Mouse (Mus musculus) ES-E14 (cell line): ENCODE data around the gene Spns3. TPM values are rescaled to one million over a fixed set of nuclear protein-coding genes. Genes with fewer than 3 reads are reported as not detected.

Experiments used
- DNase-seq: peaks from one replicate; pipeline ENCODE4 v3.0.0-alpha.2; 2013; ENCODE audit warnings: low read depth, low spot score
- H3K27ac ChIP-seq: 2 replicates; pipeline ENCODE4 v1.5.1; 2012; ENCODE audit warnings: low read depth, mild to moderate bottlenecking, low read length, moderate library complexity, mixed read lengths; ENCODE audit not compliant: poor library complexity, insufficient read depth, severe bottlenecking
- H3K36me3 ChIP-seq: 2 replicates; pipeline ENCODE4 v1.6.1; 2012; ENCODE audit warnings: mild to moderate bottlenecking, low read length, moderate library complexity, mixed read lengths; ENCODE audit not compliant: control insufficient read depth, poor library complexity, insufficient read depth, severe bottlenecking
- H3K4me1 ChIP-seq, 2 experiments: fragments of 150-350 bp in 1 of 2; sonication (generic) in 1 of 2; 2 replicates each; pipeline ENCODE4 v1.6.1; 2012; ENCODE audit warnings: low read length in 2 of 2, mild to moderate bottlenecking in 1 of 2, mixed read lengths in 1 of 2; ENCODE audit not compliant: control insufficient read depth in 2 of 2, insufficient read depth in 2 of 2, poor library complexity in 1 of 2
- H3K4me3 ChIP-seq, 2 experiments: fragments of 150-350 bp in 1 of 2; sonication (generic) in 1 of 2; 2 replicates each; pipeline ENCODE4 v1.5.1; 2012; ENCODE audit warnings: low read length in 2 of 2, low read depth in 1 of 2, mild to moderate bottlenecking in 1 of 2, mixed read lengths in 1 of 2; ENCODE audit not compliant: insufficient read depth in 1 of 2, poor library complexity in 1 of 2, severe bottlenecking in 1 of 2
- H3K9ac ChIP-seq: 2 replicates; pipeline ENCODE4 v1.6.1; 2012; ENCODE audit warnings: low read depth, mild to moderate bottlenecking, low read length, mixed read lengths; ENCODE audit not compliant: poor library complexity, insufficient read depth, severe bottlenecking
- H3K9me3 ChIP-seq: fragments of 150-350 bp; sonication (generic); 2 replicates; pipeline ENCODE4 v1.6.1; 2012; ENCODE audit warnings: low read depth, mild to moderate bottlenecking, low read length; ENCODE audit not compliant: control insufficient read depth, insufficient read depth
- CHD2 ChIP-seq: IDR thresholded peaks from 2 replicates; pipeline ENCODE4 v1.6.1; 2014; ENCODE audit warnings: mild to moderate bottlenecking, low read depth, low read length, inconsistent platforms
- HCFC1 ChIP-seq: IDR thresholded peaks from 2 replicates; pipeline ENCODE4 v1.6.1; 2012; ENCODE audit warnings: low read length, inconsistent platforms, borderline replicate concordance; ENCODE audit not compliant: insufficient read depth
- MAFK ChIP-seq: IDR thresholded peaks from 2 replicates; pipeline ENCODE4 v1.6.1; 2014; ENCODE audit warnings: mild to moderate bottlenecking, low read depth, low read length, inconsistent platforms; ENCODE audit not compliant: insufficient read depth
- ZC3H11A ChIP-seq: IDR thresholded peaks from 2 replicates; pipeline ENCODE4 v1.6.1; 2012; ENCODE audit warnings: low read depth, mild to moderate bottlenecking, inconsistent platforms, low read length, borderline replicate concordance
- ZNF384 ChIP-seq: IDR thresholded peaks from 2 replicates; pipeline ENCODE4 v1.6.1; 2012; ENCODE audit warnings: low read depth, low read length, inconsistent platforms
- in situ Hi-C, 2 experiments: fragments of 600-800 bp; cut with MboI; formaldehyde crosslinking; loops; one replicate each; pipeline ENCODE4 v1.15.1; 2025; ENCODE audit warnings: low sequenced_read_pairs in 2 of 2, inconsistent platforms in 1 of 2; ENCODE audit not compliant: unreplicated experiment in 2 of 2
- total RNA-seq: library from RNA; depleted of rRNA; stranded (reverse); fragments of 300-350 nt; gene quantifications from 2 replicates; pipeline ENCODE4 v1.2.3, GENCODE M21; 2012

Spns3 gene
- total RNA-seq, 1 experiment, result 1.9 TPM

- Histone ChIP-seq H3K27ac (no peak overlapping the region; the same call in 1 of the 2 replicates), H3K9ac (0 out of 2 replicates have a peak overlapping the region, but pooled peaks have one; percentile 23), H3K4me3 (peak overlapping the region in 1 of 2 experiments; percentile 26; a peak in 1 of 4 replicates), H3K9me3 (no peaks in the 10 kb centered on the region), H3K4me1 (peaks cover 7 to 16% of the 10 kb centered on the region in 2 experiments; a peak in 3 of 4 replicates), H3K36me3 (no peaks in the 10 kb centered on the region)
- TF ChIP-seq ZNF384 (no peak), CHD2 (no peak), HCFC1 (no peak), MAFK (no peak)
- in situ Hi-C loops, result no loop called here
- DNase-seq, result peak; percentile 47
Observed at GRCm38 (mm10) chr11:72538037-72538755, 12.1 kb downstream of the Spns3 start.

- no peak for TF ChIP-seq ZC3H11A
- no peak for TF ChIP-seq MAFK
- TF ChIP-seq CHD2, result no peak
- TF ChIP-seq HCFC1, result no peak
- no peak for TF ChIP-seq ZNF384
- H3K4me3 ChIP-seq, result no peak overlapping the region
- H3K9ac ChIP-seq, result no peak overlapping the region
- H3K9me3 ChIP-seq, result no peaks in the 10 kb centered on the region
- no peak for DNase-seq
- no peaks in the 10 kb centered on the region for H3K36me3 ChIP-seq
- no peak overlapping the region for H3K27ac ChIP-seq
- in situ Hi-C loops, result no loop called here
- H3K4me1 ChIP-seq, result peaks cover 7 to 16% of the 10 kb centered on the region in 2 experiments; a peak in 3 of 4 replicates
Observed at GRCm38 (mm10) chr11:72537503-72537902, 12.8 kb downstream of the Spns3 start.

GRCm38 (mm10) chr11:72535519-72535918 is 14.8 kb downstream of the Spns3 start:
- peak; percentile 44 for DNase-seq
- in situ Hi-C loops, result no loop called here
- TF ChIP-seq ZC3H11A, result peak; percentile 45; the same call in 1 of the 2 replicates
- TF ChIP-seq MAFK, result no peak
- Histone ChIP-seq H3K27ac (no peak overlapping the region), H3K4me3 (no peak overlapping the region), H3K9ac (no peak overlapping the region), H3K36me3 (no peaks in the 10 kb centered on the region), H3K9me3 (no peaks in the 10 kb centered on the region), H3K4me1 (peaks cover 7 to 14% of the 10 kb centered on the region in 2 experiments; a peak in 3 of 4 replicates)

DNA sequence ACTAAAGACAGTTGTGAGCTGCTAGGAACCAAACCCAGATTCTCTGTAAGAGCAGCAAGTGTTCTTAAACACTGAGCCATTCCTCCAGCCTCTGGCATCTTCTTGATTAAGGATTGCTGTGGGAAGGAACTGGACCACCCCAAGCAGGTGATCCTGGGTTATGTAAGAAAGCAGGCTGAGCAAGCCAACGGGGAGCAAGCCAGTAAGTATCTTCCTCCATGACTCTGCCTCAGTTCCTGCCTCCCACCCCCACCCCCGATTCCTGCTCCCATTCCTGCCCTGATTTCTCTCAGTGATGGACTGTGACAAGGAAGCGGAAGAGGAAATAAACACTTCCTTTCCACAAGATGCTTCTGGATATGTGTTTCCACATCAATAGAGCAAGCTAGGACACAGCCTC is 17.4 kb downstream of the Spns3 start:
- no peak for DNase-seq
- Histone ChIP-seq H3K4me1 (peaks cover 3% of the 10 kb centered on the region in 2 experiments; a peak in 2 of 4 replicates), H3K9ac (no peak overlapping the region), H3K36me3 (no peaks in the 10 kb centered on the region), H3K4me3 (no peak overlapping the region), H3K9me3 (no peaks in the 10 kb centered on the region), H3K27ac (no peak overlapping the region)
- in situ Hi-C loops, result no loop called here
- TF ChIP-seq ZNF384 (no peak), MAFK (no peak), HCFC1 (no peak), CHD2 (no peak), ZC3H11A (no peak)
